Mouse (Mus musculus) thymus, postnatal 36 days (tissue): ENCODE data around the gene Tgfbr3.
"Not testable (repeated sequence)": the region's sequence is repeated elsewhere in the genome, so short reads cannot be mapped to it uniquely, and the experiment has no call there.

Experiments
- DNase-seq, 2 experiments: peaks; one replicate each; pipeline ENCODE4 v3.0.0; 2022; ENCODE audit warnings: mixed read lengths in 2 of 2

The Tgfbr3 gene

GRCm38 (mm10) chr5:107276186-107276585, 13.2 kb downstream of the Tgfbr3 start:
- no peak for DNase-seq

GRCm38 (mm10) chr5:107272252-107273028, 17.0 kb downstream of the Tgfbr3 start:
- DNase-seq = no peak

- no peak for DNase-seq
These were observed 20.5 kb downstream of the Tgfbr3 start for GRCm38 (mm10) chr5:107269006-107269328.

- no peak for DNase-seq
These were observed 21.1 kb downstream of the Tgfbr3 start for GRCm38 (mm10) chr5:107268121-107269005.

GRCm38 (mm10) chr5:107266566-107266965, 22.9 kb downstream of the Tgfbr3 start:
- DNase-seq = no peak

- peak; percentile 47 to 54 for DNase-seq
These were observed 24.7 kb downstream of the Tgfbr3 start for GRCm38 (mm10) chr5:107264426-107265360.

- no peak for DNase-seq
These were observed 25.6 kb downstream of the Tgfbr3 start for GRCm38 (mm10) chr5:107263836-107264235.

GRCm38 (mm10) chr5:107261930-107262329, 27.5 kb downstream of the Tgfbr3 start:
- DNase-seq = no peak

- DNase-seq = no peak
These were observed 28.5 kb downstream of the Tgfbr3 start for GRCm38 (mm10) chr5:107260708-107261495.

GRCm38 (mm10) chr5:107259487-107260040, 29.9 kb downstream of the Tgfbr3 start:
- peak in 1 of 2 experiments; percentile 23 for DNase-seq

- no peak for DNase-seq
These were observed 36.0 kb downstream of the Tgfbr3 start for GRCm38 (mm10) chr5:107253395-107253794.

- DNase-seq = no peak
These were observed 37.0 kb downstream of the Tgfbr3 start for GRCm38 (mm10) chr5:107252435-107252834.

- no peak for DNase-seq
These were observed 37.6 kb downstream of the Tgfbr3 start for GRCm38 (mm10) chr5:107251751-107252305.

GRCm38 (mm10) chr5:107250548-107251272, 38.7 kb downstream of the Tgfbr3 start:
- no peak for DNase-seq

GRCm38 (mm10) chr5:107248732-107249131, 40.7 kb downstream of the Tgfbr3 start:
- no peak for DNase-seq

GRCm38 (mm10) chr5:107248302-107248701, 41.1 kb downstream of the Tgfbr3 start:
- not testable (repeated sequence) for DNase-seq

GRCm38 (mm10) chr5:107247786-107248185, 41.6 kb downstream of the Tgfbr3 start:
- DNase-seq = no peak

GRCm38 (mm10) chr5:107243445-107243844, 46.0 kb downstream of the Tgfbr3 start:
- DNase-seq = no peak

GRCm38 (mm10) chr5:107242993-107243392, 46.4 kb downstream of the Tgfbr3 start:
- no peak for DNase-seq

GRCm38 (mm10) chr5:107240276-107240675, 49.2 kb downstream of the Tgfbr3 start:
- DNase-seq = no peak
